Mouse (Mus musculus) spleen, adult 12 weeks (tissue): ENCODE data around the gene Slc44a1.
A peak's percentile ranks its signal among the peaks of the same experiment; 100 is the strongest.

Experiments
- DNase-seq: peaks from one replicate; pipeline ENCODE4 v3.0.0; 2022; ENCODE audit warnings: low spot score

Gene Slc44a1

GRCm38 (mm10) chr4:53440010-53440815, at the start of gene Slc44a1:
Gene Slc44a1, plus strand, starts transcription at chr4:53440413.
- DNase-seq: peak; percentile 75

- DNase-seq: no peak
Observed at GRCm38 (mm10) chr4:53395002-53395401, 45.2 kb upstream of the Slc44a1 start.

GRCm38 (mm10) chr4:53396623-53397192, 43.5 kb upstream of the Slc44a1 start:
- DNase-seq: no peak

DNA sequence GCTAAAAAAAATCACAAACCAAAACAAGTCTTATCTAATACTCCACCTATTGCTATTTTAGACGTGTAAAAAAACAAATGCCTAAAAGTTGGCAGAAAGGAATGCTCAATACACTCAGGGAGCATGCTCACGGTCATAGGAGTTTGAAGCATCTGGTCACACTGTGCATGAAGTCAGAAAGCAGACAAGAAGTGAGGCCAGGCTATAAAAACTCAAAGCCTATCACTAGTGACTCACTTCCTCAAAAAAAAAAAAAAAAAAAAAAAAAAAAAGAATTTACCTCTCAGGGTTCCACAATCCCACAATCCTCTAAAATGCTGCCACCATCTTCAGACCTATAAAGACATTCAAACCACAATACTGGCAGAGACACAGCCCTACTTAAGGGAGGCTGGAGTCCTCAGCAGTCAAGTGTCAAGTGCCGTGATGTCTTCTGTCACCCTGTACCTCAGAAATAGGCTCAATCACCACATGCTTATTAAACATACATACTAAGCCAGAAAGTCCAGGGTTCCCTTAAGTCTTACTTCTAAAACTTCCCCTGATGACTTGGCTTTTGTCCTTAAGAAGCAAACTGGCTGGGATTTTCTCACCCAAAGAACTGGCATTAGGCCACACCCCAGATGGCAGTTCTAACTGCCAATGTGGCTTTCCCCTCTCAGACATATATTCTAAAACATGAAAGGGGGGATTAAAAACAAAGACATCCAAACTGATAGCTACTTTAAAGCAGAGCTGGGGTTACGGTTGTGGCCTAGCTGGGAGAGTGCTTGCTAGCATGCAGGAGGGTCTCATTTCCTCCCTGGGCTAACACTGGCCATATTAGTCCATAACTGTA, 42.7 kb upstream of the Slc44a1 start:
- DNase-seq: no peak

DNA sequence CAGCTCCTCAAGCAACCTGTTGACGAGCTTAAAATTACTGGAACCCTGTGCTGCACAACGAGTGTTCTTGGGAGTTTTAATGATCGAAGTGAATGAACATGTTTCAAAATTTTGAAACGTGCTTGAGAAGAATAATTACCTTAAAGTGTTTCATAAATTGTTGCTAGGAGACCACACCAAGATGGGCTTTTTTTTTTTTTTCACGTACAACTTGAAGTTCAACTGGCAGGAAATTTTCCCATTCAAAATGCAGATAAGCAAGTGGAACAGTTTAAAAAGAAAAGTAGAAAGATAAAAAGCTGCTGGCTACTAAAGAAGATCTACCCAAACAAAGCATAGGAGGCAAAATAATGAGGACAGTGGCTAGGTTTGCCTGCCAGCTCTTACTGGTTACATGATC, 41.7 kb upstream of the Slc44a1 start:
- DNase-seq: no peak

GRCm38 (mm10) chr4:53399428-53399827, 40.8 kb upstream of the Slc44a1 start:
- DNase-seq: no peak

DNA sequence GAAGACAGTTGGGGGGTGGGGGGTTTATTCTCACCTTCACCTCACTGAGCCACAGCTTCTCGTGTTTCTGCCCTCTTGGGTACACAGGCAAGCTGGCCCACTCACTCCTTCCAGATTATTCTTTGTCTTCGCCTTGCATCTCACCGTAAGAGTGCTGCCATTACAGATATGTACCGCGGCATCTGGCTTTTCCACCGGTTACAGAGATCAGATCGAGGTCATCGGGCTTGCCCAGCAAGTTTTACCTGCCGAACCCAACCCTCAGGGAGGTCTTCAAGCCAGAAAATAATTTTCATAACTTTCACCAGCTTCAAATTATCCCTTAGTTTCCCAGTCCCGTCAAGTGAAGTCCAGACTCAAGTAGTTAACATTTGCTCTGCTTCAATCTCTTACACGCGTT, 36.8 kb upstream of the Slc44a1 start:
- DNase-seq: no peak

GRCm38 (mm10) chr4:53404431-53404925, 35.7 kb upstream of the Slc44a1 start:
- DNase-seq: no peak

GRCm38 (mm10) chr4:53406866-53407265, 33.3 kb upstream of the Slc44a1 start:
- DNase-seq: no peak

GRCm38 (mm10) chr4:53408821-53409220, 31.4 kb upstream of the Slc44a1 start:
- DNase-seq: no peak

DNA sequence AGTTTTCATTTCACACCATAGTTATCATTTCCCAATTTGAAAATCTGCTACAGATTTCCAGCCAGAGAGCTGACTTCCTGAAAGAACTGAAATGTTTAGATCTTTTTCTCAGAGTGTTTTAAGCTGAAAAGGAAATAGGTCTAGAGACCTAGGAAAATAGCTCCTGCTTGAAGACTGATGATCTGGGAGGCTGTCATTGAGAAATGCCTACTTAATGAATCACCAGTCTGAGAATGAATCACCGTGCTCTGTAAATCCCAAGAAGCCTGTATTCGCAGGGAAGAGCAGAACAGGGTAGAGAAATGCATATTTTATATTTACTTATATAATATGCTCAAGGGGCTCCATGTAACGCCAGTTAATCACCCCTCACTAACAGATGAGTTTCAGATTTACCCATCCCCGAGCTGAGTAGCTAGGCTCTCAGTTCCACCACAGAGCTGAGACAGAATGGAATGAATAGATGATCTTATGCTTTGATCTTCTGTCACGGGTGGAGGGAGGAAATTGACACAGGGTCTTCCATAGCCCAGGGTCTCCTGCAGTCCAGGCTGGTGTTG, 30.6 kb upstream of the Slc44a1 start:
- no peak for DNase-seq

GRCm38 (mm10) chr4:53410752-53411151, 29.5 kb upstream of the Slc44a1 start:
- DNase-seq: no peak

GRCm38 (mm10) chr4:53411958-53412870, 28.0 kb upstream of the Slc44a1 start:
- no peak for DNase-seq

GRCm38 (mm10) chr4:53412991-53413390, 27.2 kb upstream of the Slc44a1 start:
- no peak for DNase-seq

DNA sequence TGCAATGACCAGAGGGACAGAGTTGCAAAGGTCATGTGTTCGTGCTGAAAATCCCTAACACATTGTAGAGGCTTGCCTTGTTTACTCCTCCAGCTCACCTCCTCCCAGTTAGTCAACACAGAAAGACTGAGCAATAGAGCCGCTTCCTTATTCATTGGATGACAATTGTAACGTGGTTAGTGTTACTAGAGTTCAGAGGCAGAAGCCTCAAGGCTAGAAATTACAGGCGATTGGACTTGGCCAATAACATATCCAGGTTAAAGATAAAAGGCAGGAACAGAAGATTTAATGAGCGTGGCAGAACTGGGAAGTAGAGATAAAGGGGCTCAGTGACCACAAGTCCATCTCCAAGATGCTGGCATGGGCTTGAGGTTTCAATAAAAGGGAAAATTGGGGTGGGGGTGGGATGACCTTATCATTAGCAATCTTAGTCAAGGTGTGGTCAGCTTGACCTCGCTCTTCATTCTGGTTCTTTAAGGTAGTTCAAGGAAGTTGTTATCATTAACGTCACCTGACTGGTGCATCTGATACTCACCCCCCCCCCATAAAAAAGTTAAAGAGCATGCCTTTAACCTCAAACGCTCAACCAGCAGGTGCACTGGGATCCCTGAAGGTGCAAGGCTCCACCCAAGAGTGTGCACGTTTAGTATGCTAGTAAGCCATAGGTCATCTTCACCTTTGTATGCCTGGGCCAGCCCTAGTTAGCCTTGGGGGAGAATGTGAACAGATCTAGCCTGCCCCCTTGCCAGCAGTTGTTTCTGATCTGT, 26.0 kb upstream of the Slc44a1 start:
- no peak for DNase-seq

DNA sequence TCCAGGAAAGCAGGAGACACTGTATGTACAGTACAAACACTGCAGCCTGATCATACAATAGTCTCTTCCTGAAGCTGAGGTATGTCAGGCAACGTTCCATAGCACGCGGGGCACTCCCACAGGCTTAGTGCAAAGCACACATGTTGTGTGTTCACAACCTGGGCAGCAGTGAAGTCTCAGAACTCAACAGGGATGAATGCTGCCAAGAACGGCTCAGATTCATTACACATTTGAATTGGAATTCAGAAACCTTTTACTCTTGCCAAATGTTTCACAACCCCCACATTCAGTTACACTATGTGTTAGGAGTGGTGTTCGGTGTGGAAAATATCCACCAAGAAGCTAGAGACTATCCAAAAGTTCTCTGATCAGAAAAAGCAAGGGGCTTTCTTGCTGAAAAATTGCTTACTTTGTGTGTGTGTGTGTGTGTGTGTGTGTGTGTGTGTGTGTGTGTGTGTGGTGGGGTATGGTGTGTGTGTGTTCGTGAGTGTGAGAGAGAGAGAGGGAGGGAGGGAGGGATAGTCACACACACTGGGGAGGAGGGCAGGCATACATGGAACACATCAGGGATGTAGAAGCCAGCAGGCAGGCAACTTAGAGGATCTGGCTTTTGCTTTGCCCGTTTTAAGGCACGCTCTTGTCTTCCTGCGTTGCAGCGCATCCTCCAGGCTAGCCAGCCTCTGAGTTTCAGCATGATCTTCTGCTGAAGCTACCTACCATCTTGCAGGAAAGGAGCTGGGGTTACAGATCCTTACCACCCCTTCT, 24.2 kb upstream of the Slc44a1 start:
- no peak for DNase-seq

GRCm38 (mm10) chr4:53416928-53417327, 23.3 kb upstream of the Slc44a1 start:
- DNase-seq: no peak

GRCm38 (mm10) chr4:53422799-53423198, 17.4 kb upstream of the Slc44a1 start:
- DNase-seq: no peak

GRCm38 (mm10) chr4:53427120-53427519, 13.1 kb upstream of the Slc44a1 start:
- DNase-seq: no peak

GRCm38 (mm10) chr4:53430522-53430921, 9.7 kb upstream of the Slc44a1 start:
- no peak for DNase-seq
